Mouse (Mus musculus) ovary, postnatal 36 days (tissue): ENCODE data around the gene Yod1.

Experiments used
- DNase-seq: peaks from one replicate; pipeline ENCODE4 v3.0.0; 2022; ENCODE audit warnings: low spot score, mixed read lengths

Yod1 gene

DNA sequence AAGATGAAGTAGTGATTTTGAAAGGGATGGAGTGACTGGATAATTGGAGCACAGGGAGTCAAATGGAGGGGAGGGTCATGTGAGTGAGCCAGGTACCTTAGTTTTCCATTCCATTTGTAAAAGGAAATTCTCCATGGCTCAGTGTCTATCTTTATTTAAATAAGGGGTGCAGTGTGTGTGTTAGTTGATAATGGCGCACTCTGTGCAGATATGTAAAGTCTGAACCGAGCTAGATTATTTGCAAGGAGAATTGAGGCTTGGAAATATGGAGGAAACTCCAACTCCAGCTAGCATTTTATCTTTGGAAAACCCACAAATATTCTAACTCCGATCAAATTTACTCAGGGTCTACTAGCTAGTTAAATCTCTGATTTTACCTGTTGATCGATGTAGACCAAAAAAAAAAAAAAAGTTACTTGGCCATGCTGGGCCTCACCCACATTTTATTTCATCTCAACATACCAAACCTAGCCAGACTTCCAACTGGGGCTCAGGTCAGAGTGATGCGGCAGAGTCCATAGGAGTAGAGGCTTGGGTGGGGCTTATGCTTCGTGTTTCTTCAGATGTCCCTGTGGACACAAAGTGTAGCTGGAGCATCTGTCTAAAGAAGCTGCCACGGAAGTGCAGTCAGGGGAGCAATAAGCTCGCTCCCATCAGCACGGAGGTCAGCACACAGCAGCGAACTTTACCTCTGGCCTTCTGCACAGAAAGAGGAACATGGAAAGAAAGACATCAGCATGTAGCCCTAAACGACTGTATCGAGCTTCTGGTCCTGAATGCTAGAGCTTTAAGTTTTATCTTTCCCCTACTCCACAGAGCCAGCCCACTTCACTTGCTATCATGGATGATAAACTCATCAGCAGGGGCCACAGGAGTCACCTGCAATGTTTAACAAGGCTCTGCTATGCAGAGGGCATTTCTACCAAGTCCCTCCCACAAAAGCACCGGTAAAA, 15.9 kb downstream of the Yod1 start:
- no peak for DNase-seq

- DNase-seq = no peak
Observed at GRCm38 (mm10) chr1:130733671-130734070, 16.5 kb downstream of the Yod1 start.

- DNase-seq = no peak
Observed at GRCm38 (mm10) chr1:130734452-130734851, 17.3 kb downstream of the Yod1 start.

- DNase-seq = no peak
Observed at GRCm38 (mm10) chr1:130734852-130735251, 17.7 kb downstream of the Yod1 start.

GRCm38 (mm10) chr1:130737411-130737881, 20.3 kb downstream of the Yod1 start:
- no peak for DNase-seq

GRCm38 (mm10) chr1:130737916-130738315, 20.8 kb downstream of the Yod1 start:
- no peak for DNase-seq

DNA sequence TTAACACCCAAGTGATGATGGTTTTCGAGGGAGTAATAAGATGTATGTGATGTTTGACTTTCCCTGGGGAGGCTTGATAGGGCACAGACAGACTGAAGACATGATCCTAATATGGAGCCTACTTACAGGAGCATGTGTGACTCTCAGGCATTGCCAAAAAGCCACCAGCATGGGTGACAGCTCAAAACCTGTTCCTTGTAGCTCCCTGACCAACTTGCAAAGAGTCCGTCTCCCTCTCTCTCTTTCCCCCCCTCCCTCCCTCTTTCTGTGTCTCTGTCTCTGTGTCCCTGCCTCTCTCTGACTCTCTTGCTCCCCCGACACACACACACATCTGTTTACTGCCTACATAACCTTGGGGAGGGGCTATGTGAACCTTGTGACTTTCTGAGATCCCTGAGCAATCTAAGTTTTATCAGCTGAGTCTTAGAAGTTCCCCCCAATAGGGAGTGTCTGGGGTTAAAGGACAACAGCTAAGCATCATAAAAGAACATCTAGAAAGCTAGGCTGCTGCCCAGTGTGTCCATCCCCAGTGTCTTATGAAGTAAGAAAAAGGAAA, 21.5 kb downstream of the Yod1 start:
- DNase-seq = no peak

GRCm38 (mm10) chr1:130739636-130740035, 22.5 kb downstream of the Yod1 start:
- no peak for DNase-seq

DNA sequence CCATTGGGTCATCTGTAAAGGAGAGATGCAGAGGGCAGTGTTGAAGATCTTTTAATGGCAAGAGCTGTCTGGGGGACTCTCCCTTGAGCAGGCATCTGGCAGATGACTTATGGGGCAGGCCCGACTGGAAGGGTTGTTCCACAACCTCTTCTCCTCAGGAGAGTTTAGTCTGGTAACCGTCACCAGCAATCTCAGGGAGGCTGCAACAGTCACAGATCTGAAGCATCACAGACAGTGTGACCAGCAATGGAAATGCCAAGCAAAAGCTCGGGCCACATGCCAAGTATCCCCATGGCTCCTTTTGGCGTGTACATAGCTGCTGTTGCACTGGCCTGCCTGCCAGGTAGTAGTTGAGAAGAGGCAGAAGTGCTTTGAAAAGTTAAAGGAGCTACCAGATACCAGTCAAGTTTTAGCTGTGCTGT, 23.1 kb downstream of the Yod1 start:
- no peak for DNase-seq

DNA sequence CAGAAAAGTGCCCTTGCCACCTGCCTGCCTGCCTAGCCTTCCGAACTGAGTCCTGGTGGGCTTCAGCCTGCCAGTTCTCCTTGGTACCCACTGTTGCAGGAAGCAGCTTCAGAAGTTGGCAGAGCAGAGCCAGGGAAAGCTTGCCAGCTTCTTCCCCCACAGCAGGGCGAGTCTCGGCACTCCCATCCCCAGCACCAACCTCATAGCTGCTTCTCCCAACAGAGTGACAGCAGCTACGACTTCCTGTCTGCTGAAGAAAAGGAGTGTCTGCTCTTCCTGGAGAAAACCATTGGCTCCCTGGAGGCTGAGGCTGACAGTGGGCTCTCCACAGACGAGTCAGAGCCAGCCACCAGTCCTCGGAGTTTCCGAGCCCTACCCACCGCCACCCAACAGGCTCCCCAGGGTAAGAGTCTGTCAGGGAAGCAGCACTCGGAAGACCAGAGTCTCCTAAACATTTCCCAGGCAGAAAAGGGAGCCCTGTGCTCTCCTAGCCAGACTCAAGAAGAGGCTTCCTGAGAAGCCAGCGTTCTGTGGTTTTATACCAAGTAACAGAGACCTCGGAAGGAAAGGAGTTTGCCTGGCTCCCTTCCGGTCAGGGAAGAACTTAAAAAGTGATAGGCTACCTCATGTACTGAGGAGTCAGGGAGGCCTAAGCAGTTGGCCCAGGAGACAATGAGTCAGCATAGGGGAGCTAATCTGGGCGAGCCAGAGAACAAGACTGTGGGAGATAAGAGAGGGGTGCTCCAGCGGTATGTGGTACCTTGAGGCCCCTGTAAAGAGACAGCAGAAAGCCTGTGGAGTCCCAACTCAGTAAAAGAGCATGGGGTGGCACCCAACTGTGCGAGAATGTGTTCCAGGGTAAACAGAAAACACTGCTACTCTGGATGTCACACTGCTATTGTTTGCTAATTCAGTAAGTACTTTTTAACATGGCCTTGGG, 23.9 kb downstream of the Yod1 start:
- DNase-seq = no peak

DNA sequence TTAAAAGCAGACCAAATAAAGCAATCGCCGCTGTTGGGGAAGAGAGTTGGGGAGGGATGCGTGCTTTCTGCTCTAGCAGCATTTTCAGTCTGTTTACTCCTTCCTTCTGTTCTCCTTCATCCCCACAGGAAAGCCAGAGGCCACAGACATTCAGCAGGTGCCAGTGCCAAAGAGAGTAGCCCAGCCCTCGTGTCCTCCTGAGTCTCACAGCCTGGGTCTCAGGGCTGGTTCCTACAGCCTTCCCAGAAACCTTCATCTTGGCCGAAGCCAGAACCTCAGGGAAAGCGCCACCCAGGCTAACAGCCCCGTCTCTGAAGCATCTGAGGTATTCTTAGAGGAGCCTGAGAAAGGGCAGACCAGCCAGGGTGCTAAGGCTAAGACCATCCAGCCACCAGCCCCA, 25.1 kb downstream of the Yod1 start:
- no peak for DNase-seq

- DNase-seq = no peak
Observed at GRCm38 (mm10) chr1:130743775-130744174, 26.6 kb downstream of the Yod1 start.

DNA sequence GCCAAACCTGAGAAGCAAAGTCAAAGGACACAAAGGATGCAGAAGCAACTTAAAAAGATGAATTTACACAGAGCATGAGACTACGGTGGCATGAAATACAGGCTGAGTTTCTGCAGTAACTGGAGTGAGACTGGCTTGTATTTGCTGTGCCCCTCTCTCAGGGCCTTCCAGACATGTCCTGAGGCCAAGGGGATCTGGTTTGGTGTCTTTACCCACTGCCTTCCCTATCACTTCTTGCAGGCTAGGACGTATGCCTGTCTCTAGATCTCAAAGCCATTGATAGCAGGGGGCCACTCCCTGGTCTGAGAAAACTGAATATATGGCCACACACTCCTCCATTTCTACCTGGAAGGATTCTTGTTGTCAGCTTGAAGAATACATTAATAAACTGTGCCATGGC, 27.1 kb downstream of the Yod1 start:
- no peak for DNase-seq

- DNase-seq = no peak
Observed at GRCm38 (mm10) chr1:130744961-130745360, 27.8 kb downstream of the Yod1 start.

DNA sequence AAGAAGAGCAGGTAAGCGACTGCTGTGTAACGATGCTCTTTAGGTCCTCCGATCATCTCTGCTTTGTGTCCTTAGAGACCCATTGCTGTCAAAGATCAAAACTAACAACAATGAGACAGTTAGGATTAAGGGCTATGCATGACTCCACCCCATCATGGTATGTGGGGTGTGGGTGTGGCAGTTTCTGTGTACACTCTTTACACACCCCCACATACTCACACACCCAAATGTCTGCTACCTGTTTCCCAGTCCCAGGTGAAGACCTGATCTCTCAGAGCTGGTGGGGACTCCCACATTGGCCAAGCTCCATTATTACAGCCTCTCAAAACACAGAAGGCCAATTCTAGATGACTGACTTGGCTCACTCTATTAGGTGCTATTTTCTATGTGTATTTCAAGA, 28.5 kb downstream of the Yod1 start:
- no peak for DNase-seq

DNA sequence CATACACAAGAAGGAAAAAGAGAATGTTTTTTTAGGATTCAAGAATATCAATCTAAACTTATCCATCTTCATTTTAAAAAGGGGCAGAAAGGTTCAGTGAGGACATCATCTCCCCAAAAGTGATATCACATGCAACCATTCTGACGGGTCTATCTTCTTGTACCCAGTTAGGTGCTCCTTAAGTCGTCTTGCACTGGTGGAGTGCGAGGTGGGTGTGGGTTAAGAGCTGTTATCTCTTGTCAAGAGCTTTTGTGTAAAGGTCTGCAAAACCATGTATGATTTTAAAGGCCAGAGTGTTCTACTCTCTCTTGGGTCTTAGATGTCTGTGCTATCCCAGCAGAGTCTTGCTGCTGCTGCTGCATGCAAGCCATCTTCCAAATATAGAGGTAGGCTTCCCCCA, 29.7 kb downstream of the Yod1 start:
- no peak for DNase-seq

- DNase-seq = no peak
Observed at GRCm38 (mm10) chr1:130759689-130760088, 42.6 kb downstream of the Yod1 start.

GRCm38 (mm10) chr1:130761597-130761996, 44.5 kb downstream of the Yod1 start:
- no peak for DNase-seq

- no peak for DNase-seq
Observed at GRCm38 (mm10) chr1:130762045-130762760, 45.1 kb downstream of the Yod1 start.

GRCm38 (mm10) chr1:130764027-130764461, 46.9 kb downstream of the Yod1 start:
- no peak for DNase-seq

DNA sequence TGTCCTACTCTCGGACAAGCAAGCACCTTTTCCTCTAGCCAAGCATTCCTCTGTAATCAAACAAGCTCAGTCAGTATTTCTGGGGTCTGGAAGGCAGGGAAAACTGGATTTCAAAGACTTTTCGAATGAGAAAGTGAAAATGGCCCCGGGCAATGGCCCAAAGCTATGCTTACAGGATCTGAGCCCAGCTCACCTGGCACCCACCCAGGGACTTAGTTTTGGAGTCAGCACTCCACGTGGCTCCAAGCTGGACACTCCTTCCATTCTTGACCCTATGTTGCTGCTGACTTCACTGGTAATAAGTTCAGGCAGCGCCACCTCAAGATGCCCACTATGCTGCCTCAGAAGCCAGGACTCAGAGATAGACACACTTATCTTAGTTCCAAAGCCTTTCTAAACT, 49.9 kb downstream of the Yod1 start:
- peak; percentile 29 for DNase-seq

- DNase-seq = no peak
Observed at GRCm38 (mm10) chr1:130769925-130770324, 52.8 kb downstream of the Yod1 start.
